ENCODE assay signal across 8 mouse cellular contexts in the genomic region with DNA sequence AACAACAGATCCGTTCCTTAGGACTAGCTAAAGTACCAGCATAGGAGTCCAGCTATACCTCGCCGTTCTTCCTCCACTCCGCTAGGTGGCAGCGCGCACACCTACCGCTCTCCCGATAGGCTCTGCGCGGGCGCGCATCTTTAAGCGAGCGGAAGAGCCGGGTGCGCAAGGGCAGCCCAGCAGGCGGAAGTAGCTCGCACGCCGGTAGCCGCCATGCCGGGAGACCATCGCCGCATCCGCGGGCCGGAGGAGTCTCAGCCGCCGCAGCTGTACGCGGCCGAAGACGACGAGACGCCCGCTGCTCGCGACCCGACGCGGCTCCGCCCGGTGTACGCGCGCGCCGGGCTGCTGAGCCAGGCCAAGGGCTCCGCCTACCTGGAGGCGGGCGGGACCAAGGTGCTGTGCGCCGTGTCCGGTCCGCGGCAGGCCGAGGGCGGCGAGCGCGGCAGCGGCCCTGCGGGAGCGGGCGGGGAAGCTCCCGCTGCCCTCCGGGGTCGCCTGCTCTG. TPM values are rescaled to one million over a fixed set of nuclear protein-coding genes. Genes with fewer than 3 reads are reported as not detected.
DNase-seq lines count a peak whose midpoint lies in the region; ATAC-seq and TF ChIP-seq lines count a peak whose summit lies in the region.

A gene (plus strand): TSS at position 182 of the 506 bp plus-strand sequence.

- H3K4me2 ChIP-seq in heart, embryonic 11.5 days, result peak within 1 kb of the TSS; percentile 95
- peak within 1 kb of the TSS; percentile 85 for H3K4me2 ChIP-seq in kidney, embryonic 16.5 days (replicated peaks; ENCODE audit: low read depth, low read length)
- peak within 1 kb of the TSS; percentile 89 for H3K4me2 ChIP-seq in myocyte (ENCODE audit: low read depth)

- TF ChIP-seq CTCF in bone marrow macrophage, adult 2 months (IDR thresholded peaks at IDR 0.05; ENCODE audit: low read depth, low read length), result peak; percentile 40; the same call in 1 of the 2 replicates
- peak; percentile 89; the same call in 1 of the 2 replicates for TF ChIP-seq CTCF in embryonic fibroblast, embryonic 13.5 days (IDR thresholded peaks at IDR 0.05; ENCODE audit: borderline replicate concordance, insufficient read depth, low read length)
- TF ChIP-seq CTCF in liver, adult 2 months (IDR thresholded peaks at IDR 0.05; ENCODE audit: low read depth, low read length), result peak; percentile 94

- H3K9me3 ChIP-seq in heart, embryonic 11.5 days (replicated peaks; ENCODE audit: control insufficient read depth, low read length), result no peaks in the 10 kb centered on the region
- H3K9me3 ChIP-seq in kidney, embryonic 16.5 days (ENCODE audit: low read length), result no peaks in the 10 kb centered on the region

- peak within 1 kb of the TSS; percentile 90 for H3K9ac ChIP-seq in heart, embryonic 11.5 days (ENCODE audit: low read depth, low read length)
- H3K9ac ChIP-seq in kidney, embryonic 16.5 days (replicated peaks; ENCODE audit: low read length), result peak within 1 kb of the TSS; percentile 90
- peak within 1 kb of the TSS; percentile 95 for H3K9ac ChIP-seq in liver, adult 2 months (ENCODE audit: low read depth, low read length)

- TF ChIP-seq POLR2A in bone marrow macrophage, adult 2 months (IDR thresholded peaks at IDR 0.05; ENCODE audit: borderline replicate concordance, low read depth, low read length), result no peak
- TF ChIP-seq POLR2A in embryonic fibroblast, embryonic 13.5 days (IDR thresholded peaks at IDR 0.05; ENCODE audit: low read depth, low read length), result peak; percentile 51; the same call in 1 of the 2 replicates
- peak; percentile 22; the same call in 1 of the 2 replicates for TF ChIP-seq POLR2A in liver, adult 2 months (IDR thresholded peaks at IDR 0.05; ENCODE audit: extremely low read depth, insufficient read depth, low read length)
- peak; percentile 80 for TF ChIP-seq POLR2A in myocyte (IDR thresholded peaks at IDR 0.05; ENCODE audit: insufficient read length, low read depth)

- H3K27me3 ChIP-seq in heart, embryonic 11.5 days (ENCODE audit: control insufficient read depth, insufficient read depth, low read length), result no peaks in the 10 kb centered on the region
- H3K27me3 ChIP-seq in kidney, embryonic 16.5 days (ENCODE audit: insufficient read depth, low read length), result no peaks in the 10 kb centered on the region
- no peaks in the 10 kb centered on the region for H3K27me3 ChIP-seq in liver, adult 2 months (ENCODE audit: control insufficient read depth, insufficient read depth, low read length)
- no peaks in the 10 kb centered on the region for H3K27me3 ChIP-seq in myocyte (ENCODE audit: control insufficient read depth, insufficient read depth, insufficient read length)
- no peaks in the 10 kb centered on the region for H3K27me3 ChIP-seq in splenic B cell, adult 2 months (ENCODE audit: control insufficient read depth, insufficient read depth, low read length, poor library complexity, severe bottlenecking)

- peak within 1 kb of the TSS; percentile 88 for H3ac ChIP-seq in myocyte (ENCODE audit: control insufficient read depth, insufficient read length)

- peak; percentile 97 for DNase-seq in A20 (ENCODE audit: low read depth, low spot score)
- peak; percentile 79 for DNase-seq in liver, adult 2 months (ENCODE audit: extremely low read depth, low read depth, low spot score)
- DNase-seq in splenic B cell, adult 2 months (ENCODE audit: low read depth, low spot score), result peak; percentile 96

- H3K27ac ChIP-seq in bone marrow macrophage, adult 2 months (ENCODE audit: insufficient read depth, low read depth, low read length), result peak within 1 kb of the TSS; percentile 70
- H3K27ac ChIP-seq in embryonic fibroblast, embryonic 13.5 days (ENCODE audit: insufficient read depth, low read length), result peak within 1 kb of the TSS; percentile 81
- peak within 1 kb of the TSS; percentile 76 for H3K27ac ChIP-seq in heart, embryonic 11.5 days (ENCODE audit: low read depth, low read length)
- peak within 1 kb of the TSS; percentile 84 for H3K27ac ChIP-seq in kidney, embryonic 16.5 days (ENCODE audit: low read length)
- peak within 1 kb of the TSS; percentile 73 for H3K27ac ChIP-seq in liver, adult 2 months (replicated peaks; ENCODE audit: insufficient read depth, low read depth, low read length)

- peak within 1 kb of the TSS; percentile 96 for H3K4me3 ChIP-seq in bone marrow macrophage, adult 2 months (ENCODE audit: insufficient read depth, low read length)
- peak within 1 kb of the TSS; percentile 58 for H3K4me3 ChIP-seq in embryonic fibroblast, embryonic 13.5 days (ENCODE audit: insufficient read depth, low read length)
- peak within 1 kb of the TSS; percentile 86 for H3K4me3 ChIP-seq in heart, embryonic 11.5 days (ENCODE audit: low read depth, low read length)
- peak within 1 kb of the TSS; percentile 67 for H3K4me3 ChIP-seq in kidney, embryonic 16.5 days (ENCODE audit: low read length)
- peak within 1 kb of the TSS; percentile 98 for H3K4me3 ChIP-seq in liver, adult 2 months (ENCODE audit: insufficient read depth, low read depth, low read length)
- peak within 1 kb of the TSS; percentile 27 for H3K4me3 ChIP-seq in myocyte

- H3K4me1 ChIP-seq in bone marrow macrophage, adult 2 months (ENCODE audit: control insufficient read depth, insufficient read depth, low read length), result peaks cover 18% of the 10 kb centered on the region
- H3K4me1 ChIP-seq in embryonic fibroblast, embryonic 13.5 days (ENCODE audit: control insufficient read depth, insufficient read depth, low read length), result peaks cover 13% of the 10 kb centered on the region
- peaks cover 20% of the 10 kb centered on the region for H3K4me1 ChIP-seq in heart, embryonic 11.5 days (ENCODE audit: control insufficient read depth, insufficient read depth, low read length)
- peaks cover 19% of the 10 kb centered on the region for H3K4me1 ChIP-seq in kidney, embryonic 16.5 days (ENCODE audit: insufficient read depth, low read length)
- peaks cover 3% of the 10 kb centered on the region for H3K4me1 ChIP-seq in liver, adult 2 months (ENCODE audit: control insufficient read depth, insufficient read depth, low read length)

- no peaks in the 10 kb centered on the region for H3K79me2 ChIP-seq in liver, adult 2 months (ENCODE audit: control insufficient read depth, insufficient read depth, low read length)
- H3K79me2 ChIP-seq in myocyte (ENCODE audit: control insufficient read depth, insufficient read depth), result peaks cover 11% of the 10 kb centered on the region

- peaks cover 34% of the 10 kb centered on the region for H3K36me3 ChIP-seq in heart, embryonic 11.5 days (ENCODE audit: control insufficient read depth, insufficient read depth, low read length)
- H3K36me3 ChIP-seq in kidney, embryonic 16.5 days (ENCODE audit: insufficient read depth, low read length), result peaks cover 44% of the 10 kb centered on the region
- peaks cover 40% of the 10 kb centered on the region for H3K36me3 ChIP-seq in liver, adult 2 months (ENCODE audit: control insufficient read depth, insufficient read depth, low read length)
- peaks cover 37% of the 10 kb centered on the region for H3K36me3 ChIP-seq in myocyte (ENCODE audit: control insufficient read depth, insufficient read depth)
- no peaks in the 10 kb centered on the region; the same call in 1 of the 2 replicates for H3K36me3 ChIP-seq in splenic B cell, adult 2 months (ENCODE audit: control insufficient read depth, insufficient read depth, low read length, poor library complexity, severe bottlenecking)

- WGBS in heart, embryonic 11.5 days (ENCODE audit: insufficient replicate concordance), result under 1% methylated on average over 60 of the region's 68 CpGs
- under 1% methylated on average over 66 of the region's 68 CpGs for WGBS in kidney, embryonic 16.5 days
- WGBS in liver, adult 2 months, result under 1% methylated on average over 68 of the region's 68 CpGs

- ATAC-seq in heart, embryonic 11.5 days (replicated peaks; ENCODE audit: insufficient number of reproducible peaks, low FRiP score, low TSS enrichment), result peak; percentile 87
- peak; percentile 94 for ATAC-seq in kidney, embryonic 16.5 days (ENCODE audit: low FRiP score, low TSS enrichment)

TF ChIP-seq in myocyte, 11 proteins besides CTCF, POLR2A, EP300 and RAD21:
- TF ChIP-seq CEBPB (IDR thresholded peaks at IDR 0.05; ENCODE audit: insufficient read depth, poor library complexity, severe bottlenecking) (no peak), SRF (IDR thresholded peaks at IDR 0.05; ENCODE audit: control insufficient read depth, insufficient read length, low read depth) (peak; percentile 49), TCF3 (IDR thresholded peaks at IDR 0.05; ENCODE audit: insufficient read length, low read depth) (peak; percentile 5), REST (IDR thresholded peaks at IDR 0.05; ENCODE audit: insufficient read depth, insufficient read length) (no peak), MAX (IDR thresholded peaks at IDR 0.05; ENCODE audit: low read depth) (no peak), USF1 (IDR thresholded peaks at IDR 0.05; ENCODE audit: low read depth) (no peak), MYOD1 (IDR thresholded peaks at IDR 0.05; ENCODE audit: control insufficient read depth in 1 of 3, insufficient read length in 2 of 3, low read depth in 2 of 3) (no peak), E2F4 (IDR thresholded peaks at IDR 0.05; ENCODE audit: insufficient read depth) (peak; percentile 98), TCF12 (IDR thresholded peaks at IDR 0.05; ENCODE audit: insufficient read depth, poor library complexity, severe bottlenecking) (no peak), MYOG (IDR thresholded peaks at IDR 0.05; ENCODE audit: control insufficient read depth in 1 of 3, insufficient read depth in 1 of 3, insufficient read length in 2 of 3, low read depth in 2 of 3) (peak in 1 of 3 experiments; percentile 16), POLR2AphosphoS2 (IDR thresholded peaks at IDR 0.05; ENCODE audit: insufficient read length, low read depth) (peak; percentile 99)
TF ChIP-seq in myocyte: peak in this region for 5.

RNA-seq across cellular contexts. Expression of the gene that starts here (rescaled TPM):
- polyA plus RNA-seq in bone marrow macrophage, adult 2 months (2012; ENCODE audit: insufficient read depth, insufficient read length, missing spikeins), result not detected in 2 replicates
- not detected in 2 replicates for polyA plus RNA-seq in embryonic fibroblast, embryonic 13.5 days (2011; ENCODE audit: insufficient read length, low read depth, missing spikeins)
- 11.3 and 18.4 TPM in 2 replicates for polyA plus RNA-seq in heart, embryonic 11.5 days (2014; fragmentation: Nextera tagmentation; extraction: Ambion mirVana)
- 19.1 TPM in 2 replicates for polyA plus RNA-seq in kidney, embryonic 16.5 days (2015; fragmentation: Nextera tagmentation; extraction: Ambion mirVana)
- not detected in 2 replicates for total RNA-seq in liver, adult 2 months (2014; rRNA removed)
- polyA plus RNA-seq in liver, adult 2 months (2012; rRNA removed), result not detected in 2 replicates
- not detected for polyA plus RNA-seq in myocyte (2012; fragmentation: generic; extraction: Trizol)

Comparison
In these comparisons a context has a peak if more than half of its experiments do, and no peak if none do; other contexts are left out.
1. Peak in every context shown above with its lines: DNase-seq, ATAC-seq, H3K4me3 ChIP-seq and H3K27ac ChIP-seq.
2. RNA of the gene that starts here (polyA plus RNA-seq): 19.1 TPM in kidney, embryonic 16.5 days and 11.3 to 18.4 TPM in heart, embryonic 11.5 days; not detected in bone marrow macrophage, adult 2 months, not detected in embryonic fibroblast, embryonic 13.5 days, not detected in liver, adult 2 months and not detected in myocyte (single experiment); every median in the first group is over 10 times any median in the second.
3. Peak in DNase-seq, H3K4me3 ChIP-seq, H3K27ac ChIP-seq and H3K9ac ChIP-seq in liver, adult 2 months; RNA of the gene not detected or under 1 TPM.
4. H3K4me3 ChIP-seq: peak in every context shown above with its lines; median percentile 98 in liver, adult 2 months; 96 in bone marrow macrophage, adult 2 months; 86 in heart, embryonic 11.5 days; 67 in kidney, embryonic 16.5 days; 58 in embryonic fibroblast, embryonic 13.5 days; 27 in myocyte.
5. CTCF ChIP-seq: peak in every context shown above with its lines; median percentile 94 in liver, adult 2 months; 89 in embryonic fibroblast, embryonic 13.5 days; 40 in bone marrow macrophage, adult 2 months.